Mouse (Mus musculus): ENCODE results near the gene Strn4.

DNA sequence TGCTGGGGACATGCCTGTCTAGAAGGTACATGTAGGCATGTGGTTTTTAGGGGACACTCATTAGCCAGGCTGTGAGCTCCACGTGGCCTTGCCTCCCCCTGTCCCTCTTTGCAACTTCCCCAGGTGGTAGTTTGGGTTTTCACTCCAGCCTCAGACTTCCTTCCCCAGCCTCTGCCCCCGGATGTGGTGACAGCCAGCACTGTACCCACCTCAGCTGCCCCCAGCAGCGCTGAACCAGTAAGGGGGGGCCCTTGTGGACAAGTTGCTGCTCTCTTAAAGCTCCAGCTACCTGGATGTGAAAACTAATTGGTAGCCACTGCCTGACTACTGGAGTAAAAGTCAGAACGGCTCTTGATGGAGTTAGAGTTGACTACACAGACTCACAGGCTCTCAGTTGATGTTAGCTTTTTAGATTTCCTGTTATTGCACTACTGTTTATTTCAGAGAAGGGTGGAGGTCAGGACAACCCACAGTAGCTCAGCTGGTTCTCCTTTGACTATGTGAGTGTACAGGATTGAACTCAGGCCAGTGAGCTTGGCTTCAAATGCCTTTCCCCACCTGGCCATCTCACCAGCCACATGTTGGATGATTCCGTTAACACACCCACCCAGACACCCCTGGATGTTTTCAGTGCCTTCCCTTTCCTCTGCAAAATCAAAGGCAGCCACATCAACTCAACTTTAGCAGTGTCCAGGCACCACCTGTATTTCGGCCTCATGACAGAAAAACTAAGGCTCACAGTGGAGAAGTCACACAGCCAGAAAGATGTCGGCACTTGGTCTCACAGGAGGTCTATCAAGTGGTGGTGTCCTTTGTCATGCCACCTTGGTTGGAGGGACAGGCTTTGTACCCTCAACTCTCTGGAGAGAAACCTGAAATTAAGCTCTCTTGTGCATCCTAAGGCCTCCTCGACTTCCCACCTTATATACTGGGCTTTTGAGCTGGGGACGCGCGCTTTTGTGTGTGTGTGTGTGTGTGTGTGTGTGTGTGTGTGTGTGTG lies 26.2 kb downstream of the Strn4 start:
- TF ChIP-seq POLR2A (IDR thresholded peaks at IDR 0.05; ENCODE audit: control insufficient read depth, extremely low read depth, insufficient read depth, low read length, poor library complexity) (no peak; the same call in 1 of the 2 replicates), CTCF (IDR thresholded peaks at IDR 0.05; ENCODE audit: borderline replicate concordance, control insufficient read depth, extremely low read depth, insufficient read depth, low read length, poor library complexity) (no peak)
